Mouse (Mus musculus) leukemia stem cell, adult 10-12 weeks (primary cell): ENCODE results near the gene Cyp2c70. TPM values are rescaled to one million over a fixed set of nuclear protein-coding genes. Genes with fewer than 3 reads are reported as not detected.

ENCODE experiments used
- polyA plus RNA-seq: library from polyadenylated mRNA; stranded (reverse); fragments of >175 nt; gene quantifications from 2 replicates; pipeline ENCODE4 v1.2.3, GENCODE M21; 2012; ENCODE audit warnings: low replicate concordance

The Cyp2c70 gene
- not detected in 2 replicates for polyA plus RNA-seq

GRCm38 (mm10) chr19:40187160-40187559 is at the start of gene Cyp2c70:
Cyp2c70 (minus strand) TSS chr19:40187333.

Other genes with a start within 250 kb of the Cyp2c70 start
- gene Cyp2c37, start 194.9 kb downstream of the Cyp2c70 start, polyA plus RNA-seq: not detected in 2 replicates
- not detected in 2 replicates for gene Cyp2c54, start 113.5 kb downstream of the Cyp2c70 start, polyA plus RNA-seq
- gene Cyp2c50, start 97.6 kb downstream of the Cyp2c70 start, polyA plus RNA-seq: not detected in 2 replicates
- gene Pdlim1, start 84.5 kb upstream of the Cyp2c70 start, polyA plus RNA-seq: 3.9 and 28.3 TPM in 2 replicates